Mouse (Mus musculus) natural killer cell, adult 2 months (primary cell): ENCODE measurements around the gene 1700067K01Rik.

Source experiments
- DNase-seq, 2 experiments: peaks; one replicate each; pipeline ENCODE4 v3.0.0; 2022; ENCODE audit warnings: low spot score in 2 of 2

The 1700067K01Rik gene

GRCm38 (mm10) chr8:84046505-84046904, 45.2 kb downstream of the 1700067K01Rik start:
- DNase-seq, result no peak

- no peak for DNase-seq
Measured at GRCm38 (mm10) chr8:84048171-84048570, 46.9 kb downstream of the 1700067K01Rik start.

GRCm38 (mm10) chr8:84052746-84053145, 51.4 kb downstream of the 1700067K01Rik start:
- no peak for DNase-seq

DNA sequence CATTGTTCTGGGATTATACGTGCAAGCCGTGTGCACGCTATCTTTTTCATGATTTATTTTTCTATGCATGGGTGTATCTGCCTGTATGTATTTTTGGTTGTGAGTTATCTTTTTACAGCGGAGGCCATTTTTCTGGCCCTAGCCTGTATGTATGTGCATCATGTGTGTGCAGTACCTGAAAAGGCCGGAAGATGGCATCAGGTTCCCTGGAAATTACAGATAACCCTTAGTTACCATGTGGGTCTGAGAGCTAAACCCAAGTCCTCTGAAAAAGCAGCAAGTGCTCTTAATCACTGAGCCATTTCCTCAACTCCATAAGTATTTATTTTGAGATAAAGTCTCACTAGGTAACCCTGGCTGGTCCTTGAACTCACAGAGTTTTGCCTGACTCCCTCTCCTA, 51.9 kb downstream of the 1700067K01Rik start:
- no peak for DNase-seq
